Mouse (Mus musculus): ENCODE data around the gene Gja5.
"Not testable (repeated sequence)": the region's sequence is repeated elsewhere in the genome, so short reads cannot be mapped to it uniquely, and the experiment has no call there.

The Gja5 gene

GRCm38 (mm10) chr3:97044188-97044587, 139.7 kb downstream of the Gja5 start:
- peak; percentile 26 for DNase-seq

GRCm38 (mm10) chr3:97047757-97048156, 143.3 kb downstream of the Gja5 start:
- no peak for DNase-seq

GRCm38 (mm10) chr3:97048360-97048759, 143.9 kb downstream of the Gja5 start:
- DNase-seq, result peak; percentile 37

- no peak for DNase-seq
Observed at GRCm38 (mm10) chr3:97051264-97051744, 146.8 kb downstream of the Gja5 start.

- DNase-seq, result no peak
Observed at GRCm38 (mm10) chr3:97052069-97052799, 147.7 kb downstream of the Gja5 start.

GRCm38 (mm10) chr3:97058704-97059103, 154.2 kb downstream of the Gja5 start:
- no peak for DNase-seq

- DNase-seq, result no peak
Observed at GRCm38 (mm10) chr3:97060119-97060518, 155.6 kb downstream of the Gja5 start.

GRCm38 (mm10) chr3:97062814-97063213, 158.3 kb downstream of the Gja5 start:
- DNase-seq, result no peak

- no peak for DNase-seq
Observed at GRCm38 (mm10) chr3:97064046-97064445, 159.6 kb downstream of the Gja5 start.

- not testable (repeated sequence) for DNase-seq
Observed at GRCm38 (mm10) chr3:97069589-97069988, 165.1 kb downstream of the Gja5 start.

- not testable (repeated sequence) for DNase-seq
Observed at GRCm38 (mm10) chr3:97071916-97072315, 167.4 kb downstream of the Gja5 start.

GRCm38 (mm10) chr3:97072361-97072760, 167.9 kb downstream of the Gja5 start:
- not testable (repeated sequence) for DNase-seq

GRCm38 (mm10) chr3:97075744-97076350, 171.4 kb downstream of the Gja5 start:
- not testable (repeated sequence) for DNase-seq

- DNase-seq, result peak; percentile 66
Observed at GRCm38 (mm10) chr3:97076412-97076811, 171.9 kb downstream of the Gja5 start.

- no peak for DNase-seq
Observed at GRCm38 (mm10) chr3:97078436-97078835, 173.9 kb downstream of the Gja5 start.

- no peak for DNase-seq
Observed at GRCm38 (mm10) chr3:97082156-97082555, 177.7 kb downstream of the Gja5 start.

- peak; percentile 67 for DNase-seq
Observed at GRCm38 (mm10) chr3:97087326-97087725, 182.8 kb downstream of the Gja5 start.

GRCm38 (mm10) chr3:97088291-97088690, 183.8 kb downstream of the Gja5 start:
- not testable (repeated sequence) for DNase-seq

- DNase-seq, result not testable (repeated sequence)
Observed at GRCm38 (mm10) chr3:97091971-97092370, 187.5 kb downstream of the Gja5 start.

GRCm38 (mm10) chr3:97096664-97097063, 192.2 kb downstream of the Gja5 start:
- DNase-seq, result not testable (repeated sequence)

GRCm38 (mm10) chr3:97100784-97101641, 196.5 kb downstream of the Gja5 start:
- no peak for DNase-seq

GRCm38 (mm10) chr3:97103946-97104345, 199.5 kb downstream of the Gja5 start:
- DNase-seq, result not testable (repeated sequence)
